Mouse (Mus musculus) olfactory bulb, adult 2 months (tissue): ENCODE results near the gene Iqsec1.

Source experiments
- CTCF ChIP-seq: fragments of 200-500 bp; IDR thresholded peaks from 2 replicates; pipeline ENCODE4 v1.5.1; 2012; ENCODE audit warnings: low read depth, mild to moderate bottlenecking, low read length, moderate library complexity; ENCODE audit not compliant: insufficient read depth
- POLR2A ChIP-seq: fragments of 200-500 bp; IDR thresholded peaks from 2 replicates; pipeline ENCODE4 v1.6.1; 2012; ENCODE audit warnings: mild to moderate bottlenecking, low read depth, low read length, moderate library complexity; ENCODE audit not compliant: insufficient read depth

GRCm38 (mm10) chr6:90984101-90984500, 4.4 kb downstream of the Iqsec1 start:
- TF ChIP-seq CTCF = no peak
- TF ChIP-seq POLR2A = no peak
